Mouse (Mus musculus) liver, adult 2 months (tissue): ENCODE data around the gene Ehd1. TPM values are rescaled to one million over a fixed set of nuclear protein-coding genes. Genes with fewer than 3 reads are reported as not detected.

ENCODE experiments used
- DNase-seq: peaks from one replicate; pipeline ENCODE4 v3.0.0-alpha.2; 2011; ENCODE audit warnings: low read depth, low spot score; ENCODE audit errors: extremely low read depth
- H3K27ac ChIP-seq: fragments of 200-500 bp; replicated peaks from 2 replicates; pipeline ENCODE4 v1.5.1; 2012; ENCODE audit warnings: low read depth, mild to moderate bottlenecking, control low read depth, inconsistent platforms, low read length; ENCODE audit not compliant: insufficient read depth
- H3K27me3 ChIP-seq: fragments of 200-500 bp; 2 replicates; pipeline ENCODE4 v1.6.1; 2012; ENCODE audit warnings: mild to moderate bottlenecking, moderate library complexity, low read length, inconsistent platforms; ENCODE audit not compliant: control insufficient read depth, insufficient read depth
- H3K36me3 ChIP-seq: fragments of 200-500 bp; 2 replicates; pipeline ENCODE4 v1.6.1; 2012; ENCODE audit warnings: low read length, inconsistent platforms; ENCODE audit not compliant: control insufficient read depth, insufficient read depth
- H3K4me1 ChIP-seq: fragments of 200-500 bp; 2 replicates; pipeline ENCODE4 v1.6.1; 2011; ENCODE audit warnings: low read length; ENCODE audit not compliant: control insufficient read depth, insufficient read depth
- H3K4me3 ChIP-seq: fragments of 200-500 bp; 2 replicates; pipeline ENCODE4 v1.5.1; 2011; ENCODE audit warnings: low read depth, mild to moderate bottlenecking, control low read depth, low read length, moderate library complexity; ENCODE audit not compliant: insufficient read depth
- H3K79me2 ChIP-seq: fragments of 200-500 bp; 2 replicates; pipeline ENCODE4 v1.6.1; 2012; ENCODE audit warnings: inconsistent platforms, mild to moderate bottlenecking, low read length, moderate library complexity; ENCODE audit not compliant: control insufficient read depth, insufficient read depth
- H3K9ac ChIP-seq: fragments of 200-500 bp; 2 replicates; pipeline ENCODE4 v1.6.1; 2012; ENCODE audit warnings: low read depth, mild to moderate bottlenecking, control low read depth, inconsistent platforms, low read length
- CTCF ChIP-seq: fragments of 200-500 bp; IDR thresholded peaks from 2 replicates; pipeline ENCODE4 v1.5.1; 2011; ENCODE audit warnings: low read depth, low read length, control low read depth
- POLR2A ChIP-seq: fragments of 200-500 bp; IDR thresholded peaks from 2 replicates; pipeline ENCODE4 v1.6.1; 2011; ENCODE audit warnings: low read length, control low read depth; ENCODE audit not compliant: insufficient read depth; ENCODE audit errors: extremely low read depth
- WGBS: fragments of 180-500 bp; shearing (Covaris S2); methylation state at CpG from one replicate; pipeline ENCODE4 v1.1.7; 2018; 5-methylcytosine and 5-hydroxymethylcytosine counted together
- polyA plus RNA-seq: library from polyadenylated mRNA; depleted of rRNA; stranded (reverse); fragments of >200 nt; gene quantifications from 2 replicates; pipeline ENCODE4 v1.2.3, GENCODE M21; 2012
- total RNA-seq: library from RNA; depleted of rRNA; stranded (reverse); fragments of >200 nt; gene quantifications from 2 replicates; pipeline ENCODE4 v1.2.3, GENCODE M21; 2014

The Ehd1 gene
- total and polyA plus RNA-seq, 2 experiments: 25.3 to 140 TPM

DNA sequence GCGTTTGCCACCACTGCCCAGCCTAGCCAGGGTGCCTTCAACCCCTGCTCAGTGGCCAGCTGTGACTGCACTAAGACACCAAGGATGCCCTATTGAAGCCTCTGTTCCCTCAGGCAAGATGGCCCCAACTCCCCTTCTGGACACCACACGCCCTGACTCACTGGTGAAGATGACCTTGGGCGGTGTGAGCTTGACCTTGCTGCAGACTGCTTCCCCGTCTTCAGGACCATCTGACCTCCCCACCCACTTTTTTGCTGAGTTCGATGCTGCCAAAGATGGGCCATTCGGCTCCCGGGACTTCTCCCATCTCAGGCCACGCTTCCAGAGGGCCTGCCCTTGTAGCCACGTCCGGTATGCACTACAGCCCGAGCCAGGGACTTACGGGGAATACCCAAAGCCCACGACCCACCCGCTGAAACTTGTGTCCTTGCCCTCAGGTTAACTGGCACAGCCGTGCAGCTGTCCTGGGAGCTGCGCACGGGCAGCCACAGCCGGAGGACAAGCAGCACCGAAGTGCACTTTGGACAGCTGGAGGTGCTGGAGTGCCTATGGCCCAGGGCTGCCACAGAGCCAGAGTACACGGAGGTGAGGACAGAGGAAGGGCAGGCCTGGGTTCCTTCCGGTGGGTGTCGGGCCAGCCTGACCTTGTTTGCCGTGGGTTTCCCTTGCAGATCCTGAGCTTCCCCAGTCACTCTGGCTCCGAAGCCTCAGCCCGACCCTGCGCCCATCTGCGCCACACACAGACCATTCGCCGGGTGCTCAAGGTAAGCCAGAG is 28.8 kb upstream of the Ehd1 start:
- DNase-seq: no peak
- 92% methylated on average over 29 of the region's 29 CpGs for WGBS
- Histone ChIP-seq H3K4me1 (peaks cover 4% of the 10 kb centered on the region), H3K27me3 (no peaks in the 10 kb centered on the region), H3K27ac (no peak overlapping the region), H3K36me3 (peaks cover 19% of the 10 kb centered on the region; the same call in 1 of the 2 replicates), H3K4me3 (no peak overlapping the region), H3K79me2 (0 out of 2 replicates have a peak, but pooled peaks cover 4% of the 10 kb centered on the region), H3K9ac (no peak overlapping the region)
- no peak for TF ChIP-seq CTCF
- TF ChIP-seq POLR2A: no peak

DNA sequence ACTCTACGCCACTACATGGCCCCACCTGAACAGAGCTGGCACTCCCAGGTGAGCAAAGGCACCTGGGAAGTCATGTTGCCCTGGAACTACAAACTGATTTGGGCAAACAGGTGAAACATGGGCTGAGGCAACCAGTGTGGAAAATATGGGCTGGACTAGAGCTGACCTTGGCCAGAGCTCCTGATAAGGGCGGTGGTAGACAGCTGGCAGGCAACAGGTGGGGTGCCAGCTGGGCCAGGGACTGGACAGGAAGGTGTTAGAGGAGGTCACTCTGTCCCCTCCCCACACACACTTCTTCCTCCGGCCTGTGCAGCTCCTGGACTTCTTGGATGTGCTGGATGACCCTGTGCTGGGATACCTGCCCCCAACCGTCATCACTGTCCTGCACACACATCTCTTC is 23.5 kb upstream of the Ehd1 start:
- H3K36me3 ChIP-seq: peaks cover 28% of the 10 kb centered on the region
- WGBS: 84% methylated on average over 4 of the region's 4 CpGs
- TF ChIP-seq POLR2A (no peak), CTCF (no peak)

DNA sequence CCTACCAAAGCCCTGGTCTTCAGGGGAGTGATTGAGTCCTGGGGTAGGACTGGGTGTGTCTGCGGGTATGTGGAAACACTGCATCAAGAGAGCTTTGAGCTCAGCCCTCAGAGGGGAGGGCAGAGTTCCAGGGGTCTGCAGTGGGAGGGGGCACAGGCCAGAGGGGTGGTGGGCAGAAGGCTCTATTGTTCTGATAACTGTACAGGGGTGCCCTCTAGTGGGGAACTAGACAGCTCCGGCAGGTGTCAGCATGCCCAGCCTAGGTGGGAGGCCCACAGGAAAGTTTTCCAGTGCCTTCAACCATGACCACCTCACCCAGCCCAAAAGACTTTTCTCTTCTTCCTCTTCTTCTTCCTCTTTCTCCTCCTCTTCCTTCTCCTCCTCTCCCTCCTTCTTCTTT is 16.1 kb upstream of the Ehd1 start:
- H3K4me1 ChIP-seq: peaks cover 11% of the 10 kb centered on the region
- TF ChIP-seq CTCF: peak; percentile 57
- no peak for TF ChIP-seq POLR2A
- no peak overlapping the region for H3K9ac ChIP-seq
- H3K36me3 ChIP-seq: peaks cover 11% of the 10 kb centered on the region
- no peak overlapping the region for H3K27ac ChIP-seq
- DNase-seq: no peak
- no peaks in the 10 kb centered on the region for H3K27me3 ChIP-seq
- WGBS: 87% methylated on average over 2 of the region's 2 CpGs
- peaks cover 9% of the 10 kb centered on the region; the same call in 1 of the 2 replicates for H3K79me2 ChIP-seq
- H3K4me3 ChIP-seq: no peak overlapping the region

More for the DNA sequence above, 23.5 kb upstream of the Ehd1 start:
- Histone ChIP-seq H3K27me3 (no peaks in the 10 kb centered on the region), H3K4me1 (peaks cover 2% of the 10 kb centered on the region), H3K4me3 (no peak overlapping the region), H3K27ac (no peak overlapping the region), H3K9ac (no peak overlapping the region), H3K79me2 (no peaks in the 10 kb centered on the region)
- DNase-seq: no peak

DNA sequence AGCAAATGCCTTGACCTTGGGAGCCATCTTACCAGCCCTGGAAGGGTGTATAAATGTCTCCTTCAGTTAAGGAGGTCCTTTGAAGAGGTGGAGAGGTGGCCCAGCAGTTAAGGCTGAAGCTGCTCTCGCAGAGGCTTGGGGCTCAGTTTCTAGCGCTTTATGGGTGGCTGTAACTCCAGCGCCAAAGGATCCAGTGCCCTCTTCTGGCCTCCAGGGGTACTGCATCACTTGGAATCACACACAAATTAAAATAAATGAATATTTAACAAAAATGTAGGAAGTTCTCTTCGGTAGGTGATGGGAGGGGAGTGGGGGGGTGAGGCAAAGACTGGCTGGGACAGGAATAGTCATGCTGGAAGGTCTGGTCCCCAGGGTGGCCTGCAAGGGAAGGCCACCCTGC is 15.6 kb upstream of the Ehd1 start:
- no peak for TF ChIP-seq POLR2A
- peak; percentile 55 for TF ChIP-seq CTCF
- Histone ChIP-seq H3K27me3 (no peaks in the 10 kb centered on the region), H3K4me3 (no peak overlapping the region), H3K4me1 (peaks cover 14% of the 10 kb centered on the region), H3K27ac (no peak overlapping the region), H3K79me2 (peaks cover 9% of the 10 kb centered on the region; the same call in 1 of the 2 replicates), H3K9ac (no peak overlapping the region), H3K36me3 (peaks cover 8% of the 10 kb centered on the region)
- WGBS: 80% methylated on average over 4 of the region's 4 CpGs
- no peak for DNase-seq

DNA sequence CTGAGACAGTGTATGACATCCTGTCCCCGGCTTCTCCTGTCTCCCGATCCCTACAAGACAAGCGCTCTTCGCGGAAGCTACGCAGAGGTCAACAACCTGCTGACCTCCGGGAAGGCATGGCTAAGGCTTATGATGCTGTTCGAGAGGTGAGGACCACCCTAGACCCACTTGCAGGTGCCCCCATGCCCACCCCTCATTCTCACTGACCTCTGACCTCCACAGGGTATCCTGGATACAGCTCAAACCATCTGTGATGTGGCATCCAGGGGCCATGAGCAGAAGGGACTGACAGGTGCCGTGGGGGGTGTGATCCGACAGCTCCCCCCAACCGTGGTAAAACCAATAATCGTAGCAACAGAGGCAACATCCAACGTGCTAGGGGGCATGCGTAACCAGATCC is 15.1 kb upstream of the Ehd1 start:
- no peak overlapping the region for H3K4me3 ChIP-seq
- TF ChIP-seq POLR2A: no peak
- TF ChIP-seq CTCF: no peak
- no peaks in the 10 kb centered on the region for H3K27me3 ChIP-seq
- no peak overlapping the region for H3K27ac ChIP-seq
- H3K9ac ChIP-seq: no peak overlapping the region
- peaks cover 9% of the 10 kb centered on the region; the same call in 1 of the 2 replicates for H3K79me2 ChIP-seq
- DNase-seq: no peak
- H3K36me3 ChIP-seq: peaks cover 8% of the 10 kb centered on the region
- H3K4me1 ChIP-seq: peaks cover 16% of the 10 kb centered on the region
- 94% methylated on average over 14 of the region's 14 CpGs for WGBS

DNA sequence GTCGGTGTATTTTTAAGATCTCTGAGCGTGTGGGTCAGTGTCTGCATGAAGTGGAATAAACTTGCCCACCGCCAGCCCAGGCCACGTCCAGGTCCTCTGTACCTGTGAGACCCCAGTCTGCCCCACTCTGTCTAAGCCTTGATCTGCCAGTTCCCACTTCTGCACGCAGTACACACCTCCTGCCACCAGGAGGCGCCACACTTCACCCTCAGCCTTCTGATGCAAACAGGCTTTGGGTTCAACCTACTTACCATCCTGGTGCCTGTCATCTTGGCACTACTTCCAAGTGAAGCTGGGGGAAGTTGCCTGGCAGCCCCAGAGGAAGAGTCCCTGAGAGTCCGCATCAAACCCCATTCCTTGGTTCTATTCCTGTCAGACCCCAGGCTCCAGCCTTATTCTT is 14.3 kb upstream of the Ehd1 start:
- peak; percentile 62 for DNase-seq
- peaks cover 19% of the 10 kb centered on the region for H3K4me1 ChIP-seq
- H3K4me3 ChIP-seq: no peak overlapping the region
- no peak overlapping the region for H3K9ac ChIP-seq
- H3K79me2 ChIP-seq: peaks cover 9% of the 10 kb centered on the region; the same call in 1 of the 2 replicates
- H3K27ac ChIP-seq: peak overlapping the region; percentile 82
- peaks cover 4% of the 10 kb centered on the region; the same call in 1 of the 2 replicates for H3K36me3 ChIP-seq
- no peaks in the 10 kb centered on the region for H3K27me3 ChIP-seq
- TF ChIP-seq CTCF (peak; percentile 98), POLR2A (no peak)
- WGBS: 64% methylated on average over 7 of the region's 7 CpGs
